23 mouse cellular contexts compared by ENCODE assay signal in genomic region chr9:37586718-37587117, GRCm38 (mm10). TPM values are rescaled to one million over a fixed set of nuclear protein-coding genes. Genes with fewer than 3 reads are reported as not detected.
DNase-seq lines count a peak whose midpoint lies in the region; ATAC-seq and TF ChIP-seq lines count a peak whose summit lies in the region.
"Had no signal": no experiment of that assay in that cellular context is flagged by ENCODE, and none has a peak within 500 bp of the region (broad histone marks: within the 10 kb centered on the region; RNA-seq: fewer than 3 reads in every experiment).

No protein-coding gene starts in this region.

- no peak overlapping the region for H3K4me2 ChIP-seq in forebrain, embryonic 15.5 days (replicated peaks)
- H3K4me2 ChIP-seq in forebrain, embryonic 11.5 days (ENCODE audit: low read depth, low read length, severe bottlenecking): no peak overlapping the region
- H3K4me2 ChIP-seq in hindbrain, embryonic 16.5 days (ENCODE audit: low read length): no peak overlapping the region
- H3K4me2 ChIP-seq in hindbrain, embryonic 11.5 days (replicated peaks; ENCODE audit: low read depth, low read length): no peak overlapping the region
- no peak overlapping the region for H3K4me2 ChIP-seq in midbrain, postnatal 0 days (ENCODE audit: low read depth, low read length, poor library complexity, severe bottlenecking)
- no peak overlapping the region for H3K4me2 ChIP-seq in midbrain, embryonic 14.5 days (ENCODE audit: low read length)
- H3K4me2 ChIP-seq: embryonic facial prominence, embryonic 13.5 days; heart, embryonic 11.5 days; heart, embryonic 15.5 days; hindbrain, embryonic 13.5 days had no signal

- peak; percentile 58; the same call in 1 of the 2 replicates for ATAC-seq in forebrain, embryonic 15.5 days (replicated peaks)
- no peak for ATAC-seq in forebrain, embryonic 11.5 days (replicated peaks; ENCODE audit: low FRiP score)
- peak; percentile 68; the same call in 1 of the 2 replicates for ATAC-seq in hindbrain, embryonic 16.5 days
- ATAC-seq in hindbrain, embryonic 11.5 days (ENCODE audit: low FRiP score): no peak
- no peak for ATAC-seq in midbrain, postnatal 0 days (ENCODE audit: low FRiP score)
- ATAC-seq in midbrain, embryonic 14.5 days (ENCODE audit: low FRiP score, low TSS enrichment): no peak
- ATAC-seq: activated CD4-positive, CD25-positive, alpha-beta regulatory T cell, adult 4 months; inflammation-experienced regulatory T-cells, adult 6 months; intestine, postnatal 0 days had no signal

- no peaks in the 10 kb centered on the region for H3K9me3 ChIP-seq in forebrain, embryonic 15.5 days
- no peaks in the 10 kb centered on the region; the same call in 1 of the 2 replicates for H3K9me3 ChIP-seq in forebrain, embryonic 11.5 days (ENCODE audit: control insufficient read depth, low read length)
- no peaks in the 10 kb centered on the region for H3K9me3 ChIP-seq in hindbrain, embryonic 16.5 days (ENCODE audit: control insufficient read depth, low read length)
- no peaks in the 10 kb centered on the region for H3K9me3 ChIP-seq in hindbrain, embryonic 11.5 days (ENCODE audit: control insufficient read depth, low read length)
- H3K9me3 ChIP-seq in midbrain, postnatal 0 days (ENCODE audit: low read length): no peaks in the 10 kb centered on the region
- no peaks in the 10 kb centered on the region for H3K9me3 ChIP-seq in midbrain, embryonic 14.5 days (ENCODE audit: control insufficient read depth, low read length)
- H3K9me3 ChIP-seq: embryonic facial prominence, embryonic 13.5 days; heart, embryonic 15.5 days had no signal

- H3K27me3 ChIP-seq in forebrain, embryonic 15.5 days: no peaks in the 10 kb centered on the region
- no peaks in the 10 kb centered on the region for H3K27me3 ChIP-seq in forebrain, embryonic 11.5 days (ENCODE audit: control insufficient read depth, insufficient read depth, low read length)
- H3K27me3 ChIP-seq in hindbrain, embryonic 16.5 days (replicated peaks; ENCODE audit: control insufficient read depth, insufficient read depth, low read length): no peaks in the 10 kb centered on the region
- no peaks in the 10 kb centered on the region for H3K27me3 ChIP-seq in hindbrain, embryonic 11.5 days (ENCODE audit: control insufficient read depth, insufficient read depth, low read length)
- H3K27me3 ChIP-seq in midbrain, postnatal 0 days (ENCODE audit: insufficient read depth, low read length): no peaks in the 10 kb centered on the region
- no peaks in the 10 kb centered on the region for H3K27me3 ChIP-seq in midbrain, embryonic 14.5 days (ENCODE audit: control insufficient read depth, insufficient read depth, low read length)
- H3K27me3 ChIP-seq: embryonic facial prominence, embryonic 13.5 days; heart, embryonic 15.5 days; hindbrain, embryonic 13.5 days had no signal

- no peak overlapping the region for H3K4me3 ChIP-seq in forebrain, embryonic 15.5 days
- no peak overlapping the region for H3K4me3 ChIP-seq in forebrain, embryonic 11.5 days (ENCODE audit: low read depth, low read length)
- no peak overlapping the region for H3K4me3 ChIP-seq in hindbrain, embryonic 16.5 days (ENCODE audit: low read length)
- H3K4me3 ChIP-seq in hindbrain, embryonic 11.5 days (ENCODE audit: low read depth, low read length): no peak overlapping the region
- no peak overlapping the region for H3K4me3 ChIP-seq in midbrain, postnatal 0 days (ENCODE audit: low read depth, low read length)
- no peak overlapping the region for H3K4me3 ChIP-seq in midbrain, embryonic 14.5 days (replicated peaks; ENCODE audit: low read depth, low read length)
- H3K4me3 ChIP-seq: embryonic facial prominence, embryonic 13.5 days; heart, adult 2 months; heart, embryonic 15.5 days; hindbrain, embryonic 13.5 days had no signal

- H3K9ac ChIP-seq in forebrain, embryonic 15.5 days (replicated peaks): no peak overlapping the region
- no peak overlapping the region for H3K9ac ChIP-seq in forebrain, embryonic 11.5 days (ENCODE audit: low read length)
- H3K9ac ChIP-seq in hindbrain, embryonic 16.5 days (ENCODE audit: low read depth, low read length): no peak overlapping the region
- no peak overlapping the region for H3K9ac ChIP-seq in hindbrain, embryonic 11.5 days (ENCODE audit: low read depth, low read length)
- no peak overlapping the region for H3K9ac ChIP-seq in midbrain, postnatal 0 days (replicated peaks; ENCODE audit: low read length, poor library complexity, severe bottlenecking)
- H3K9ac ChIP-seq in midbrain, embryonic 14.5 days (replicated peaks; ENCODE audit: low read length): no peak overlapping the region
- H3K9ac ChIP-seq: embryonic facial prominence, embryonic 13.5 days; heart, embryonic 15.5 days; hindbrain, embryonic 13.5 days had no signal

- 0 out of 2 replicates have a peak overlapping the region, but pooled peaks have one; percentile 12 for H3K27ac ChIP-seq in forebrain, embryonic 15.5 days (replicated peaks)
- no peak overlapping the region for H3K27ac ChIP-seq in forebrain, embryonic 11.5 days (ENCODE audit: low read depth, low read length)
- no peak overlapping the region for H3K27ac ChIP-seq in hindbrain, embryonic 16.5 days (ENCODE audit: low read depth, low read length)
- H3K27ac ChIP-seq in hindbrain, embryonic 11.5 days (ENCODE audit: low read depth, low read length): no peak overlapping the region
- no peak overlapping the region; the same call in 1 of the 2 replicates for H3K27ac ChIP-seq in midbrain, postnatal 0 days (ENCODE audit: low read depth, low read length)
- H3K27ac ChIP-seq in midbrain, embryonic 14.5 days (replicated peaks; ENCODE audit: low read depth, low read length): no peak overlapping the region
- H3K27ac ChIP-seq: embryonic facial prominence, embryonic 13.5 days; heart, adult 2 months; heart, embryonic 15.5 days; hindbrain, embryonic 13.5 days had no signal

- TF ChIP-seq CTCF in midbrain, postnatal 0 days (IDR thresholded peaks at IDR 0.05): no peak
- no peak for TF ChIP-seq CTCF in brain, embryonic 14.5 days (IDR thresholded peaks at IDR 0.05; ENCODE audit: borderline replicate concordance, extremely low read depth, insufficient read depth, insufficient read length)

- no peaks in the 10 kb centered on the region for H3K36me3 ChIP-seq in forebrain, embryonic 15.5 days
- H3K36me3 ChIP-seq in forebrain, embryonic 11.5 days (ENCODE audit: control insufficient read depth, insufficient read depth, low read length): no peaks in the 10 kb centered on the region
- H3K36me3 ChIP-seq in hindbrain, embryonic 16.5 days (ENCODE audit: control insufficient read depth, insufficient read depth, low read length): no peaks in the 10 kb centered on the region
- no peaks in the 10 kb centered on the region for H3K36me3 ChIP-seq in hindbrain, embryonic 11.5 days (ENCODE audit: control insufficient read depth, insufficient read depth, low read length)
- H3K36me3 ChIP-seq in midbrain, postnatal 0 days (ENCODE audit: insufficient read depth, low read length): no peaks in the 10 kb centered on the region
- H3K36me3 ChIP-seq in midbrain, embryonic 14.5 days (ENCODE audit: control insufficient read depth, insufficient read depth, low read length): no peaks in the 10 kb centered on the region
- H3K36me3 ChIP-seq: embryonic facial prominence, embryonic 13.5 days; heart, embryonic 15.5 days; hindbrain, embryonic 13.5 days had no signal

- 67% methylated on average over 4 of the region's 4 CpGs for WGBS in forebrain, embryonic 15.5 days
- WGBS in forebrain, embryonic 11.5 days: 87% methylated on average over 4 of the region's 4 CpGs
- 65% methylated on average over 4 of the region's 4 CpGs for WGBS in hindbrain, embryonic 16.5 days
- 83% methylated on average over 4 of the region's 4 CpGs for WGBS in hindbrain, embryonic 11.5 days
- 67% methylated on average over 4 of the region's 4 CpGs for WGBS in midbrain, postnatal 0 days
- WGBS in midbrain, embryonic 14.5 days: 85% methylated on average over 4 of the region's 4 CpGs

- no peaks in the 10 kb centered on the region for H3K4me1 ChIP-seq in forebrain, embryonic 15.5 days
- H3K4me1 ChIP-seq in forebrain, embryonic 11.5 days (replicated peaks; ENCODE audit: control insufficient read depth, insufficient read depth, low read length): no peaks in the 10 kb centered on the region
- H3K4me1 ChIP-seq in hindbrain, embryonic 16.5 days (ENCODE audit: control insufficient read depth, insufficient read depth, low read depth, low read length): no peaks in the 10 kb centered on the region
- no peaks in the 10 kb centered on the region for H3K4me1 ChIP-seq in hindbrain, embryonic 11.5 days (replicated peaks; ENCODE audit: control insufficient read depth, insufficient read depth, low read length)
- H3K4me1 ChIP-seq in midbrain, postnatal 0 days (ENCODE audit: insufficient read depth, low read length): no peaks in the 10 kb centered on the region
- no peaks in the 10 kb centered on the region for H3K4me1 ChIP-seq in midbrain, embryonic 14.5 days (ENCODE audit: control insufficient read depth, insufficient read depth, low read length)
- H3K4me1 ChIP-seq: embryonic facial prominence, embryonic 13.5 days; heart, embryonic 15.5 days; hindbrain, embryonic 13.5 days had no signal

- TF ChIP-seq POLR2A in brain, embryonic 14.5 days (IDR thresholded peaks at IDR 0.05; ENCODE audit: borderline replicate concordance, extremely low read depth, insufficient read depth, insufficient read length, poor library complexity, severe bottlenecking): no peak

- no peak for DNase-seq in forebrain, embryonic 11.5 days (ENCODE audit: low spot score)
- no peak for DNase-seq in hindbrain, embryonic 11.5 days (ENCODE audit: low spot score)
- peak; percentile 40 for DNase-seq in midbrain, postnatal 0 days (ENCODE audit: low spot score)
- DNase-seq in midbrain, embryonic 14.5 days: no peak
- peak; percentile 53 for DNase-seq in brain, embryonic 14.5 days (ENCODE audit: low read depth)
- no peak for DNase-seq in thymus, postnatal 0 days (ENCODE audit: low spot score)
- DNase-seq: adrenal gland, postnatal 14 days; cerebellum, adult 18-20 months; cerebellum, adult 9-11 months; cerebellum, postnatal 36 days; gastrocnemius, postnatal 14 days; heart, adult 2 months; heart, postnatal 14 days had no signal

RNA-seq across cellular contexts. Expression of gene Spa17, which starts 26.8 kb away (rescaled TPM):
- polyA plus RNA-seq in forebrain, embryonic 15.5 days (2015; fragmentation: Nextera tagmentation; extraction: Ambion mirVana): 7.7 and 7.9 TPM in 2 replicates
- polyA plus RNA-seq in forebrain, embryonic 11.5 days (2014; fragmentation: Nextera tagmentation; extraction: Ambion mirVana): 16.7 and 20.6 TPM in 2 replicates
- polyA plus RNA-seq in hindbrain, embryonic 16.5 days (2015; fragmentation: Nextera tagmentation; extraction: Ambion mirVana): 7.6 and 9.6 TPM in 2 replicates
- 19.8 and 22.2 TPM in 2 replicates for polyA plus RNA-seq in hindbrain, embryonic 11.5 days (2014; fragmentation: Nextera tagmentation; extraction: Ambion mirVana)
- 1.2 and 1.4 TPM in 2 replicates for total RNA-seq in midbrain, postnatal 0 days (2014; rRNA removed)
- 6.3 and 10.1 TPM in 2 replicates for polyA plus RNA-seq in midbrain, postnatal 0 days (2015; fragmentation: Nextera tagmentation; extraction: Ambion mirVana)
- polyA plus RNA-seq in midbrain, embryonic 14.5 days (2014; fragmentation: Nextera tagmentation; extraction: Ambion mirVana): 7.5 and 9.5 TPM in 2 replicates
- 4.4 and 4.8 TPM in 2 replicates for polyA plus RNA-seq in brain, embryonic 14.5 days (2012; rRNA removed)
- polyA plus RNA-seq in thymus, postnatal 0 days (2015; fragmentation: Nextera tagmentation; extraction: Ambion mirVana): 2.8 and 4.3 TPM in 2 replicates

RNA-seq across cellular contexts. Expression of gene Siae, which starts 31.2 kb away (rescaled TPM):
- 8.6 and 8.8 TPM in 2 replicates for polyA plus RNA-seq in forebrain, embryonic 15.5 days (2015; fragmentation: Nextera tagmentation; extraction: Ambion mirVana)
- 8.0 and 8.5 TPM in 2 replicates for polyA plus RNA-seq in forebrain, embryonic 11.5 days (2014; fragmentation: Nextera tagmentation; extraction: Ambion mirVana)
- 14.8 and 17.4 TPM in 2 replicates for polyA plus RNA-seq in hindbrain, embryonic 16.5 days (2015; fragmentation: Nextera tagmentation; extraction: Ambion mirVana)
- 7.8 and 8.8 TPM in 2 replicates for polyA plus RNA-seq in hindbrain, embryonic 11.5 days (2014; fragmentation: Nextera tagmentation; extraction: Ambion mirVana)
- total RNA-seq in midbrain, postnatal 0 days (2014; rRNA removed): 15.2 and 15.8 TPM in 2 replicates
- polyA plus RNA-seq in midbrain, postnatal 0 days (2015; fragmentation: Nextera tagmentation; extraction: Ambion mirVana): 14.9 and 16.1 TPM in 2 replicates
- polyA plus RNA-seq in midbrain, embryonic 14.5 days (2014; fragmentation: Nextera tagmentation; extraction: Ambion mirVana): 8.6 and 12.3 TPM in 2 replicates
- 5.7 and 7.8 TPM in 2 replicates for polyA plus RNA-seq in brain, embryonic 14.5 days (2012; rRNA removed)
- 10.7 and 11.2 TPM in 2 replicates for polyA plus RNA-seq in thymus, postnatal 0 days (2015; fragmentation: Nextera tagmentation; extraction: Ambion mirVana)

RNA-seq across cellular contexts. Expression of gene Nrgn, which starts 34.0 kb away (rescaled TPM):
- polyA plus RNA-seq in forebrain, embryonic 15.5 days (2015; fragmentation: Nextera tagmentation; extraction: Ambion mirVana): 16.1 and 17.3 TPM in 2 replicates
- 2.7 and 3.4 TPM in 2 replicates for polyA plus RNA-seq in forebrain, embryonic 11.5 days (2014; fragmentation: Nextera tagmentation; extraction: Ambion mirVana)
- 4.8 and 5.8 TPM in 2 replicates for polyA plus RNA-seq in hindbrain, embryonic 16.5 days (2015; fragmentation: Nextera tagmentation; extraction: Ambion mirVana)
- 3.4 TPM in 2 replicates for polyA plus RNA-seq in hindbrain, embryonic 11.5 days (2014; fragmentation: Nextera tagmentation; extraction: Ambion mirVana)
- total RNA-seq in midbrain, postnatal 0 days (2014; rRNA removed): 35.7 and 58.1 TPM in 2 replicates
- 80.4 and 80.6 TPM in 2 replicates for polyA plus RNA-seq in midbrain, postnatal 0 days (2015; fragmentation: Nextera tagmentation; extraction: Ambion mirVana)
- polyA plus RNA-seq in midbrain, embryonic 14.5 days (2014; fragmentation: Nextera tagmentation; extraction: Ambion mirVana): 4.0 and 5.5 TPM in 2 replicates
- 9.2 and 12.3 TPM in 2 replicates for polyA plus RNA-seq in brain, embryonic 14.5 days (2012; rRNA removed)
- 6.8 and 8.4 TPM in 2 replicates for polyA plus RNA-seq in thymus, postnatal 0 days (2015; fragmentation: Nextera tagmentation; extraction: Ambion mirVana)

RNA-seq across cellular contexts. Expression of gene Vsig2, which starts 47.7 kb away (rescaled TPM):
- 0.64 and 0.69 TPM in 2 replicates for polyA plus RNA-seq in forebrain, embryonic 15.5 days (2015; fragmentation: Nextera tagmentation; extraction: Ambion mirVana)
- 0.36 and 0.75 TPM in 2 replicates for polyA plus RNA-seq in forebrain, embryonic 11.5 days (2014; fragmentation: Nextera tagmentation; extraction: Ambion mirVana)
- 0.92 and 1.1 TPM in 2 replicates for polyA plus RNA-seq in hindbrain, embryonic 16.5 days (2015; fragmentation: Nextera tagmentation; extraction: Ambion mirVana)
- polyA plus RNA-seq in hindbrain, embryonic 11.5 days (2014; fragmentation: Nextera tagmentation; extraction: Ambion mirVana): 0.80 and 0.85 TPM in 2 replicates
- total RNA-seq in midbrain, postnatal 0 days (2014; rRNA removed): 0.90 and 6.1 TPM in 2 replicates
- polyA plus RNA-seq in midbrain, postnatal 0 days (2015; fragmentation: Nextera tagmentation; extraction: Ambion mirVana): 1.6 and 1.7 TPM in 2 replicates
- polyA plus RNA-seq in midbrain, embryonic 14.5 days (2014; fragmentation: Nextera tagmentation; extraction: Ambion mirVana): 0.29 and 0.35 TPM in 2 replicates
- 2.9 and 4.3 TPM in 2 replicates for polyA plus RNA-seq in brain, embryonic 14.5 days (2012; rRNA removed)
- polyA plus RNA-seq in thymus, postnatal 0 days (2015; fragmentation: Nextera tagmentation; extraction: Ambion mirVana): 0.95 and 1.1 TPM in 2 replicates
- total RNA-seq: MEL had no signal
- polyA plus RNA-seq: activated CD4-positive, CD25-positive, alpha-beta regulatory T cell, adult 4 months had no signal

RNA-seq across cellular contexts. Expression of gene Esam, which starts 58.8 kb away (rescaled TPM):
- 34.3 and 34.5 TPM in 2 replicates for polyA plus RNA-seq in forebrain, embryonic 15.5 days (2015; fragmentation: Nextera tagmentation; extraction: Ambion mirVana)
- 29.8 and 30.7 TPM in 2 replicates for polyA plus RNA-seq in forebrain, embryonic 11.5 days (2014; fragmentation: Nextera tagmentation; extraction: Ambion mirVana)
- polyA plus RNA-seq in hindbrain, embryonic 16.5 days (2015; fragmentation: Nextera tagmentation; extraction: Ambion mirVana): 44.6 and 47.6 TPM in 2 replicates
- 29.1 and 31.2 TPM in 2 replicates for polyA plus RNA-seq in hindbrain, embryonic 11.5 days (2014; fragmentation: Nextera tagmentation; extraction: Ambion mirVana)
- 29.1 and 39.3 TPM in 2 replicates for total RNA-seq in midbrain, postnatal 0 days (2014; rRNA removed)
- polyA plus RNA-seq in midbrain, postnatal 0 days (2015; fragmentation: Nextera tagmentation; extraction: Ambion mirVana): 35.1 and 38.6 TPM in 2 replicates
- 24.8 and 42.8 TPM in 2 replicates for polyA plus RNA-seq in midbrain, embryonic 14.5 days (2014; fragmentation: Nextera tagmentation; extraction: Ambion mirVana)
- 32.6 and 34.7 TPM in 2 replicates for polyA plus RNA-seq in brain, embryonic 14.5 days (2012; rRNA removed)
- polyA plus RNA-seq in thymus, postnatal 0 days (2015; fragmentation: Nextera tagmentation; extraction: Ambion mirVana): 17.2 and 18.1 TPM in 2 replicates

Comparison
In these comparisons a context has a peak if more than half of its experiments do, and no peak if none do; other contexts are left out.
1. ATAC-seq: peak in forebrain, embryonic 15.5 days (single experiment) and hindbrain, embryonic 16.5 days (single experiment); none in forebrain, embryonic 11.5 days (single experiment), hindbrain, embryonic 11.5 days (single experiment), midbrain, postnatal 0 days (single experiment) and midbrain, embryonic 14.5 days (single experiment).
2. DNase-seq: peak in midbrain, postnatal 0 days (single experiment) and brain, embryonic 14.5 days (single experiment); none in forebrain, embryonic 11.5 days (single experiment), hindbrain, embryonic 11.5 days (single experiment), midbrain, embryonic 14.5 days (single experiment) and thymus, postnatal 0 days (single experiment).